Mouse (Mus musculus): ENCODE results near the gene Cyb561d1.

The Cyb561d1 gene

GRCm38 (mm10) chr3:108203621-108204325, 2.8 kb upstream of the Cyb561d1 start:
- DNase-seq (ENCODE audit: low spot score in 2 of 2) = peak; percentile 63 to 78

- DNase-seq (ENCODE audit: low spot score in 2 of 2) = peak; percentile 4 to 7
Observed at GRCm38 (mm10) chr3:108203212-108203611, 2.2 kb upstream of the Cyb561d1 start.

GRCm38 (mm10) chr3:108202506-108202905, 1.5 kb upstream of the Cyb561d1 start:
- no peak for DNase-seq (ENCODE audit: low spot score in 2 of 2)

GRCm38 (mm10) chr3:108199231-108199630, 1.8 kb downstream of the Cyb561d1 start:
- DNase-seq (ENCODE audit: low spot score in 2 of 2) = peak; percentile 4 to 13

- peak; percentile 65 to 70 for DNase-seq (ENCODE audit: low spot score in 2 of 2)
Observed at GRCm38 (mm10) chr3:108197066-108197497, 3.9 kb downstream of the Cyb561d1 start.

GRCm38 (mm10) chr3:108195941-108196590, 4.9 kb downstream of the Cyb561d1 start:
- DNase-seq (ENCODE audit: low spot score in 2 of 2) = peak in 1 of 2 experiments; percentile 44

- DNase-seq (ENCODE audit: low spot score in 2 of 2) = no peak
Observed at GRCm38 (mm10) chr3:108195287-108195686, 5.7 kb downstream of the Cyb561d1 start.

- DNase-seq (ENCODE audit: low spot score in 2 of 2) = no peak
Observed at GRCm38 (mm10) chr3:108193686-108194085, 7.3 kb downstream of the Cyb561d1 start.

- DNase-seq (ENCODE audit: low spot score in 2 of 2) = no peak
Observed at GRCm38 (mm10) chr3:108189897-108190296, 11.1 kb downstream of the Cyb561d1 start.

GRCm38 (mm10) chr3:108188716-108189490, 12.1 kb downstream of the Cyb561d1 start:
- no peak for DNase-seq (ENCODE audit: low spot score in 2 of 2)

- no peak for DNase-seq (ENCODE audit: low spot score in 2 of 2)
Observed at GRCm38 (mm10) chr3:108187111-108187795, 13.8 kb downstream of the Cyb561d1 start.

GRCm38 (mm10) chr3:108186098-108187047, 14.6 kb downstream of the Cyb561d1 start, which contains the start of gene Amigo1:
Amigo1 (plus strand) TSS chr3:108186335.
- DNase-seq (ENCODE audit: low spot score in 2 of 2) = no peak

- no peak for DNase-seq (ENCODE audit: low spot score in 2 of 2)
Observed at GRCm38 (mm10) chr3:108185460-108186097, 15.4 kb downstream of the Cyb561d1 start.

GRCm38 (mm10) chr3:108184742-108185141, 16.3 kb downstream of the Cyb561d1 start:
- DNase-seq (ENCODE audit: low spot score in 2 of 2) = no peak

GRCm38 (mm10) chr3:108180514-108180913, 20.5 kb downstream of the Cyb561d1 start:
- DNase-seq (ENCODE audit: low spot score in 2 of 2) = no peak

- no peak for DNase-seq (ENCODE audit: low spot score in 2 of 2)
Observed at GRCm38 (mm10) chr3:108178756-108179715, 22.0 kb downstream of the Cyb561d1 start.

GRCm38 (mm10) chr3:108174672-108175531, 26.1 kb downstream of the Cyb561d1 start:
- DNase-seq (ENCODE audit: low spot score in 2 of 2) = peak in 1 of 2 experiments; percentile 51

- DNase-seq (ENCODE audit: low spot score in 2 of 2) = no peak
Observed at GRCm38 (mm10) chr3:108169199-108169598, 31.8 kb downstream of the Cyb561d1 start.

Data from frontal cortex, postnatal 14 days (tissue).